24 mouse cellular contexts compared by ENCODE assay signal in genomic region chr19:17055892-17056291, GRCm38 (mm10).
"Had no signal": no experiment of that assay in that cellular context is flagged by ENCODE, and none has a peak within 500 bp of the region (broad histone marks: within the 10 kb centered on the region; RNA-seq: fewer than 3 reads in every experiment).

No protein-coding gene starts in this region.

- H3K27ac ChIP-seq: gastrocnemius, adult 2 months; heart, embryonic 10.5 days; hindbrain, embryonic 10.5 days; hindbrain, embryonic 15.5 days; intestine, embryonic 15.5 days; limb, embryonic 13.5 days; limb, embryonic 15.5 days; liver, embryonic 12.5 days; liver, embryonic 14.5 days had no signal

- H3K9ac ChIP-seq: heart, embryonic 12.5 days; hindbrain, embryonic 15.5 days; intestine, embryonic 15.5 days; limb, embryonic 13.5 days; limb, embryonic 15.5 days; liver, embryonic 12.5 days; liver, embryonic 14.5 days had no signal

- H3K4me1 ChIP-seq: heart, embryonic 10.5 days; heart, embryonic 12.5 days; intestine, embryonic 15.5 days; limb, embryonic 13.5 days; limb, embryonic 15.5 days; liver, embryonic 12.5 days had no signal

- DNase-seq: gastrocnemius, adult 2 months; gastrocnemius, postnatal 10 days; gastrocnemius, postnatal 25 days; heart, adult 18-20 months; heart, postnatal 10 days; heart, postnatal 4 days; kidney, adult 18-20 months; kidney, adult 8-10 months; kidney, postnatal 10 days; kidney, postnatal 36 days; layer of hippocampus, adult 9-11 months; layer of hippocampus, postnatal 36 days; left cerebral cortex, postnatal 4 days had no signal

- ATAC-seq: inflammation-experienced regulatory T-cells, adult 6 months; intestine, embryonic 15.5 days; intestine, postnatal 0 days; liver, embryonic 12.5 days had no signal

- H3K4me3 ChIP-seq: gastrocnemius, adult 2 months; heart, embryonic 10.5 days; heart, embryonic 12.5 days; hindbrain, embryonic 10.5 days; hindbrain, embryonic 15.5 days; intestine, embryonic 15.5 days; limb, embryonic 13.5 days; limb, embryonic 15.5 days; liver, embryonic 12.5 days had no signal

- H3K4me2 ChIP-seq: heart, embryonic 12.5 days; hindbrain, embryonic 15.5 days; intestine, embryonic 15.5 days; limb, embryonic 13.5 days; limb, embryonic 15.5 days; liver, embryonic 12.5 days had no signal

- H3K36me3 ChIP-seq: heart, embryonic 10.5 days; heart, embryonic 12.5 days; hindbrain, embryonic 10.5 days; hindbrain, embryonic 15.5 days; intestine, embryonic 15.5 days; limb, embryonic 13.5 days; limb, embryonic 15.5 days; liver, embryonic 12.5 days had no signal

- H3K27me3 ChIP-seq: heart, embryonic 12.5 days; hindbrain, embryonic 15.5 days; intestine, embryonic 15.5 days; limb, embryonic 13.5 days; limb, embryonic 15.5 days; liver, embryonic 12.5 days had no signal

- H3K9me3 ChIP-seq: heart, embryonic 10.5 days; heart, embryonic 12.5 days; hindbrain, embryonic 10.5 days; hindbrain, embryonic 15.5 days; intestine, embryonic 15.5 days; limb, embryonic 13.5 days; limb, embryonic 15.5 days; liver, embryonic 12.5 days had no signal
